Mouse (Mus musculus): ENCODE data around the gene Yif1b.

DNA sequence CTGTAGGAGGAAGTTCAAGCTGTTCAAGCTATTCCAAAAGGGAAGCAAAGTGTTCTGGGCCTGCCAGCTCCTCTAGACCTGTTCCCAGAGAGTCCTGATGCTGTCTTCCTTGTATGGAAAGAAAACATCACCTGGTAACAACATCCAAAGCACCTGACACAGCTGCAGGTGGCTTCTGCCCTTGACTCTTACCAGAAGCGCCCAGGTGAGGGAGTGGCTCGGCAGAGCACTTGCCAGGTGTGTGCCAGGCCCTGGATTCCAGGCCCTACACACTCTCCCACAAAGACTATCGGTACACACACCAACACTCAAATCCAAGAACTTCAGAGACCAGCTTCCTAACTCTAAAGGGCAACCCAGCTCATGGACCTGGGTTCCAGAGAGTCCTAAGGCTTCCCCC, 25.7 kb downstream of the Yif1b start:
- TF ChIP-seq POLR2A (IDR thresholded peaks at IDR 0.05; ENCODE audit: borderline replicate concordance, insufficient read depth, low read length) (no peak), CTCF (IDR thresholded peaks at IDR 0.05; ENCODE audit: borderline replicate concordance, insufficient read depth, low read depth, low read length) (no peak)

Measured in cerebellum, adult 2 months (tissue).